Mouse (Mus musculus) layer of hippocampus, postnatal 14 days (tissue): ENCODE data around the gene Carnmt1. TPM values are rescaled to one million over a fixed set of nuclear protein-coding genes. Genes with fewer than 3 reads are reported as not detected.

ENCODE experiments used
- DNase-seq, 2 experiments: peaks; one replicate each; pipeline ENCODE4 v3.0.0; 2021 to 2022; ENCODE audit warnings: low spot score in 2 of 2, mixed read lengths in 1 of 2
- long read RNA-seq, 2 experiments: library from polyadenylated mRNA; stranded (forward); transcript quantifications; one replicate each; pipeline ENCODE4 v2.0.0; 2021
- total RNA-seq, 2 experiments: library from RNA; stranded (reverse); gene quantifications; 2 replicates each; pipeline ENCODE4 v1.2.3; 2021

Carnmt1 gene
- total RNA-seq, result 10 to 100 TPM in 1 of 2 experiments, 1 to 10 TPM in 1; 9.2 to 11.9 TPM
- long read RNA-seq, experiment 1, full-length matches to known transcripts, result 6 of 12 reads
- long read RNA-seq, experiment 1, partial matches to known transcripts, result 0 of 12 reads
- long read RNA-seq, experiment 1, other reads (novel, unspliced or antisense), result 6 of 12 reads
- long read RNA-seq, experiment 2, full-length matches to known transcripts, result 19 of 24 reads
- long read RNA-seq, experiment 2, partial matches to known transcripts, result 0 of 24 reads
- long read RNA-seq, experiment 2, other reads (novel, unspliced or antisense), result 5 of 24 reads

- peak; percentile 96 to 98 for DNase-seq
Observed at GRCm38 (mm10) chr19:18670608-18671007, at the start of gene Carnmt1. Carnmt1 (plus strand) TSS chr19:18670764.

GRCm38 (mm10) chr19:18623894-18624293, 46.7 kb upstream of the Carnmt1 start:
- no peak for DNase-seq

- no peak for DNase-seq
Observed at GRCm38 (mm10) chr19:18629589-18629988, 41.0 kb upstream of the Carnmt1 start.

GRCm38 (mm10) chr19:18630221-18631119, 40.1 kb upstream of the Carnmt1 start:
- DNase-seq, result no peak

- DNase-seq, result peak; percentile 28 to 36
Observed at GRCm38 (mm10) chr19:18631161-18631643, 39.4 kb upstream of the Carnmt1 start.

GRCm38 (mm10) chr19:18631644-18632219, 38.8 kb upstream of the Carnmt1 start, which contains the start of the genes Ostf1 and Nmrk1:
Ostf1 (minus strand) TSS chr19:18631823.
Nmrk1 (plus strand) TSS chr19:18631950.
- peak; percentile 91 to 93 for DNase-seq

GRCm38 (mm10) chr19:18632231-18633185, 38.1 kb upstream of the Carnmt1 start:
- DNase-seq, result no peak

GRCm38 (mm10) chr19:18637954-18638353, 32.6 kb upstream of the Carnmt1 start:
- no peak for DNase-seq

- no peak for DNase-seq
Observed at GRCm38 (mm10) chr19:18638949-18639348, 31.6 kb upstream of the Carnmt1 start.

- DNase-seq, result no peak
Observed at GRCm38 (mm10) chr19:18639552-18639951, 31.0 kb upstream of the Carnmt1 start.

- DNase-seq, result no peak
Observed at GRCm38 (mm10) chr19:18641001-18641400, 29.6 kb upstream of the Carnmt1 start.

- no peak for DNase-seq
Observed at GRCm38 (mm10) chr19:18643411-18643810, 27.2 kb upstream of the Carnmt1 start.

- DNase-seq, result no peak
Observed at GRCm38 (mm10) chr19:18644084-18644483, 26.5 kb upstream of the Carnmt1 start.

- DNase-seq, result no peak
Observed at GRCm38 (mm10) chr19:18646397-18646796, 24.2 kb upstream of the Carnmt1 start.

GRCm38 (mm10) chr19:18646853-18647420, 23.6 kb upstream of the Carnmt1 start:
- no peak for DNase-seq

GRCm38 (mm10) chr19:18647775-18648557, 22.6 kb upstream of the Carnmt1 start:
- no peak for DNase-seq

GRCm38 (mm10) chr19:18648558-18648945, 22.0 kb upstream of the Carnmt1 start:
- no peak for DNase-seq

- no peak for DNase-seq
Observed at GRCm38 (mm10) chr19:18649955-18650354, 20.6 kb upstream of the Carnmt1 start.

- no peak for DNase-seq
Observed at GRCm38 (mm10) chr19:18650473-18650872, 20.1 kb upstream of the Carnmt1 start.
